Mouse (Mus musculus): ENCODE data around the gene Il12rb1. TPM values are rescaled to one million over a fixed set of nuclear protein-coding genes. Genes with fewer than 3 reads are reported as not detected.

Gene Il12rb1
- polyA plus RNA-seq, 1 experiment from 2014 or later = not detected

- DNase-seq (ENCODE audit: low spot score) = peak; percentile 91
- H3K27me3 ChIP-seq (ENCODE audit: insufficient read depth, poor library complexity, severe bottlenecking) = peaks cover 13% of the 10 kb centered on the region; the same call in 1 of the 2 replicates
- 22% methylated on average over 40 of the region's 40 CpGs for WGBS
- H3K27ac ChIP-seq = peak overlapping the region; percentile 83
- peaks cover 68% of the 10 kb centered on the region for H3K4me1 ChIP-seq
- no peaks in the 10 kb centered on the region for H3K9me3 ChIP-seq
- H3K4me3 ChIP-seq = peak overlapping the region; percentile 47
- peaks cover 9% of the 10 kb centered on the region for H3K36me3 ChIP-seq
Observed at GRCm38 (mm10) chr8:70868559-70869198, 60.4 kb downstream of the Il12rb1 start.

GRCm38 (mm10) chr8:70869199-70869571 lies 60.9 kb downstream of the Il12rb1 start:
- no peak for DNase-seq (ENCODE audit: low spot score)
- H3K9me3 ChIP-seq = no peaks in the 10 kb centered on the region
- peak overlapping the region; percentile 47 for H3K4me3 ChIP-seq
- H3K36me3 ChIP-seq = peaks cover 9% of the 10 kb centered on the region
- WGBS = 42% methylated on average over 5 of the region's 5 CpGs
- peak overlapping the region; percentile 83 for H3K27ac ChIP-seq
- peaks cover 68% of the 10 kb centered on the region for H3K4me1 ChIP-seq
- 0 out of 2 replicates have a peak, but pooled peaks cover 10% of the 10 kb centered on the region for H3K27me3 ChIP-seq (ENCODE audit: insufficient read depth, poor library complexity, severe bottlenecking)

- Histone ChIP-seq H3K9me3 (no peaks in the 10 kb centered on the region), H3K27ac (peak overlapping the region; percentile 83; the same call in 1 of the 2 replicates), H3K36me3 (peaks cover 9% of the 10 kb centered on the region), H3K27me3 (ENCODE audit: insufficient read depth, poor library complexity, severe bottlenecking) (0 out of 2 replicates have a peak, but pooled peaks cover 6% of the 10 kb centered on the region), H3K4me3 (no peak overlapping the region), H3K4me1 (peaks cover 65% of the 10 kb centered on the region)
- peak; percentile 90 for DNase-seq (ENCODE audit: low spot score)
- WGBS = 52% methylated on average over 16 of the region's 16 CpGs
Observed at GRCm38 (mm10) chr8:70869601-70870041, 61.4 kb downstream of the Il12rb1 start.

Small RNAs within 50 kb of the gene (microRNA-seq; reads per million reads assigned to microRNA genes)
- 1.0 reads per million for gene Mir7240

Other genes with a start within 250 kb of the Il12rb1 start
- 192 and 214 TPM in 2 replicates for gene Isyna1, start 214.1 kb upstream of the Il12rb1 start, polyA plus RNA-seq (2016; fragmentation: Nextera tagmentation; extraction: Ambion mirVana)
- 67.3 and 107 TPM in 2 replicates for gene Ssbp4, start 199.6 kb upstream of the Il12rb1 start, polyA plus RNA-seq (2016; fragmentation: Nextera tagmentation; extraction: Ambion mirVana)
- gene Lrrc25, start 192.3 kb upstream of the Il12rb1 start, polyA plus RNA-seq (2016; fragmentation: Nextera tagmentation; extraction: Ambion mirVana) = 0.15 and 1.4 TPM in 2 replicates
- gene Gdf15, start 176.0 kb upstream of the Il12rb1 start, polyA plus RNA-seq (2016; fragmentation: Nextera tagmentation; extraction: Ambion mirVana) = 0.43 and 1.6 TPM in 2 replicates
- 38.0 and 42.0 TPM in 2 replicates for gene Pgpep1, start 148.1 kb upstream of the Il12rb1 start, polyA plus RNA-seq (2016; fragmentation: Nextera tagmentation; extraction: Ambion mirVana)
- gene Lsm4, start 135.2 kb upstream of the Il12rb1 start, polyA plus RNA-seq (2016; fragmentation: Nextera tagmentation; extraction: Ambion mirVana) = 344 and 410 TPM in 2 replicates
- gene Jund, start 109.5 kb upstream of the Il12rb1 start, polyA plus RNA-seq (2016; fragmentation: Nextera tagmentation; extraction: Ambion mirVana) = 76.3 and 116 TPM in 2 replicates
- not detected in 2 replicates for gene Iqcn, start 105.0 kb upstream of the Il12rb1 start, polyA plus RNA-seq (2016; fragmentation: Nextera tagmentation; extraction: Ambion mirVana)
- gene Gm3336, start 89.9 kb upstream of the Il12rb1 start, polyA plus RNA-seq (2016; fragmentation: Nextera tagmentation; extraction: Ambion mirVana) = not detected in 2 replicates
- gene Pde4c, start 84.7 kb upstream of the Il12rb1 start, polyA plus RNA-seq (2016; fragmentation: Nextera tagmentation; extraction: Ambion mirVana) = 0.45 and 0.48 TPM in 2 replicates
- 11.2 and 14.2 TPM in 2 replicates for gene Rab3a, start 53.8 kb upstream of the Il12rb1 start, polyA plus RNA-seq (2016; fragmentation: Nextera tagmentation; extraction: Ambion mirVana)
- gene Mpv17l2, start 47.5 kb upstream of the Il12rb1 start, polyA plus RNA-seq (2016; fragmentation: Nextera tagmentation; extraction: Ambion mirVana) = 39.0 and 44.6 TPM in 2 replicates
- gene Pik3r2, start 31.7 kb upstream of the Il12rb1 start, polyA plus RNA-seq (2016; fragmentation: Nextera tagmentation; extraction: Ambion mirVana) = 40.6 and 43.5 TPM in 2 replicates
- gene Mast3, start 3.4 kb upstream of the Il12rb1 start, polyA plus RNA-seq (2016; fragmentation: Nextera tagmentation; extraction: Ambion mirVana) = 7.9 and 9.3 TPM in 2 replicates
- 3.7 and 3.8 TPM in 2 replicates for gene Arrdc2, start 31.3 kb downstream of the Il12rb1 start, polyA plus RNA-seq (2016; fragmentation: Nextera tagmentation; extraction: Ambion mirVana)
- gene Kcnn1, start 54.8 kb downstream of the Il12rb1 start, polyA plus RNA-seq (2016; fragmentation: Nextera tagmentation; extraction: Ambion mirVana) = 1.1 and 1.6 TPM in 2 replicates
- gene Ccdc124, start 65.5 kb downstream of the Il12rb1 start, polyA plus RNA-seq (2016; fragmentation: Nextera tagmentation; extraction: Ambion mirVana) = 120 and 143 TPM in 2 replicates
- gene Slc5a5, start 84.3 kb downstream of the Il12rb1 start, polyA plus RNA-seq (2016; fragmentation: Nextera tagmentation; extraction: Ambion mirVana) = 0.07 and 0.29 TPM in 2 replicates
- gene Rpl18a, start 89.0 kb downstream of the Il12rb1 start, polyA plus RNA-seq (2016; fragmentation: Nextera tagmentation; extraction: Ambion mirVana) = 2,378 and 2,634 TPM in 2 replicates
- gene Map1s, start 97.5 kb downstream of the Il12rb1 start, polyA plus RNA-seq (2016; fragmentation: Nextera tagmentation; extraction: Ambion mirVana) = 49.6 and 58.4 TPM in 2 replicates

Measured in heart, embryonic 10.5 days (tissue).